Mouse (Mus musculus): ENCODE measurements around the gene Ctdspl. TPM values are rescaled to one million over a fixed set of nuclear protein-coding genes. Genes with fewer than 3 reads are reported as not detected.
A peak's percentile ranks its signal among the peaks of the same experiment; 100 is the strongest.

Ctdspl gene
- polyA plus RNA-seq, 1 experiment from 2014 or later: 25.3 TPM

GRCm38 (mm10) chr9:119060701-119061100, 134.4 kb downstream of the Ctdspl start:
- no peak for DNase-seq (ENCODE audit: low read depth, low spot score)
- no peaks in the 10 kb centered on the region for H3K27me3 ChIP-seq
- TF ChIP-seq CTCF (IDR thresholded peaks at IDR 0.05): no peak
- ChIA-PET POLR2A (no interaction called here), CTCF (no interaction called here)
- in situ Hi-C loops (cut with MboI; ENCODE audit: low pct_unique_long_range_greater_than_20kb): no loop called here
- no peak for ATAC-seq

GRCm38 (mm10) chr9:119063036-119063644, 136.9 kb downstream of the Ctdspl start:
- POLR2A ChIA-PET: no interaction called here
- in situ Hi-C loops (cut with MboI; ENCODE audit: low pct_unique_long_range_greater_than_20kb): no loop called here
- DNase-seq (ENCODE audit: low read depth, low spot score) (peak; percentile 84), ATAC-seq (peak; percentile 76)
- CTCF ChIA-PET: interaction anchor here (1.6 to 1.7 kb wide), 2 partner anchors 138 to 155 kb away, joined by 4 to 7 read pairs; partner anchors contain the start of gene Ctdspl
- TF ChIP-seq CTCF (IDR thresholded peaks at IDR 0.05): no peak
- no peaks in the 10 kb centered on the region for H3K27me3 ChIP-seq

GRCm38 (mm10) chr9:119064296-119064695, 138.0 kb downstream of the Ctdspl start:
- DNase-seq (ENCODE audit: low read depth, low spot score): no peak
- H3K27me3 ChIP-seq: no peaks in the 10 kb centered on the region
- CTCF ChIA-PET: interaction anchor here (0.8 kb wide), 2 partner anchors 139 to 143 kb away, joined by 3 read pairs; no protein-coding TSS in a partner anchor
- no peak for TF ChIP-seq CTCF (IDR thresholded peaks at IDR 0.05)
- in situ Hi-C loops (cut with MboI; ENCODE audit: low pct_unique_long_range_greater_than_20kb): no loop called here
- POLR2A ChIA-PET: interaction anchor here (0.6 kb wide), 1 partner anchor 19 kb away, joined by 4 read pairs; no protein-coding TSS in a partner anchor
- no peak for ATAC-seq

- ChIA-PET POLR2A (interaction anchor here (2.3 kb wide), 1 partner anchor 147 kb away, joined by 7 read pairs; no protein-coding TSS in a partner anchor), CTCF (interaction anchor here (1.1 to 2.4 kb wide), 8 partner anchors 8 to 194 kb away, joined by 3 to 22 read pairs (median 3); no protein-coding TSS in a partner anchor)
- DNase-seq (ENCODE audit: low read depth, low spot score) (no peak), ATAC-seq (peak; percentile 15)
- no peak for TF ChIP-seq CTCF (IDR thresholded peaks at IDR 0.05)
- H3K27me3 ChIP-seq: no peaks in the 10 kb centered on the region
- in situ Hi-C loops (cut with MboI; ENCODE audit: low pct_unique_long_range_greater_than_20kb): loop anchor here (5.0 kb wide), 3 partner anchors 35 to 480 kb away; no protein-coding TSS in a partner anchor
Measured at GRCm38 (mm10) chr9:119067601-119068000, 141.3 kb downstream of the Ctdspl start.

- H3K27me3 ChIP-seq: no peaks in the 10 kb centered on the region
- CTCF ChIA-PET: interaction anchor here (1.1 to 2.4 kb wide), 8 partner anchors 7 to 195 kb away, joined by 3 to 22 read pairs (median 3); no protein-coding TSS in a partner anchor
- DNase-seq (ENCODE audit: low read depth, low spot score) (no peak), ATAC-seq (no peak)
- in situ Hi-C loops (cut with MboI; ENCODE audit: low pct_unique_long_range_greater_than_20kb): loop anchor here (5.0 kb wide), 3 partner anchors 36 to 481 kb away; no protein-coding TSS in a partner anchor
- TF ChIP-seq CTCF (IDR thresholded peaks at IDR 0.05): no peak
- POLR2A ChIA-PET: interaction anchor here (2.3 kb wide), 1 partner anchor 148 kb away, joined by 7 read pairs; no protein-coding TSS in a partner anchor
Measured at GRCm38 (mm10) chr9:119068266-119068665, 142.0 kb downstream of the Ctdspl start.

- no peak for ATAC-seq
- ChIA-PET CTCF (no interaction called here), POLR2A (no interaction called here)
- TF ChIP-seq CTCF (IDR thresholded peaks at IDR 0.05): no peak
- H3K27me3 ChIP-seq: no peaks in the 10 kb centered on the region
- DNase-seq (ENCODE audit: low read depth, low spot score): no peak
- in situ Hi-C loops (cut with MboI; ENCODE audit: low pct_unique_long_range_greater_than_20kb): no loop called here
Measured at GRCm38 (mm10) chr9:119070173-119070825, 144.0 kb downstream of the Ctdspl start.

- in situ Hi-C loops (cut with MboI; ENCODE audit: low pct_unique_long_range_greater_than_20kb): no loop called here
- no peak for TF ChIP-seq CTCF (IDR thresholded peaks at IDR 0.05)
- no peak for ATAC-seq
- no peaks in the 10 kb centered on the region for H3K27me3 ChIP-seq
- no peak for DNase-seq (ENCODE audit: low read depth, low spot score)
- ChIA-PET POLR2A (no interaction called here), CTCF (interaction anchor here (1.5 kb wide), 1 partner anchor 151 kb away, joined by 4 read pairs; no protein-coding TSS in a partner anchor)
Measured at GRCm38 (mm10) chr9:119071786-119072185, 145.5 kb downstream of the Ctdspl start.

- POLR2A ChIA-PET: no interaction called here
- no peaks in the 10 kb centered on the region for H3K27me3 ChIP-seq
- CTCF ChIA-PET: interaction anchor here (1.5 kb wide), 1 partner anchor 153 kb away, joined by 4 read pairs; no protein-coding TSS in a partner anchor
- TF ChIP-seq CTCF (IDR thresholded peaks at IDR 0.05): no peak
- ATAC-seq: no peak
- no peak for DNase-seq (ENCODE audit: low read depth, low spot score)
- in situ Hi-C loops (cut with MboI; ENCODE audit: low pct_unique_long_range_greater_than_20kb): no loop called here
Measured at GRCm38 (mm10) chr9:119073184-119073895, 147.1 kb downstream of the Ctdspl start.

- H3K27me3 ChIP-seq: no peaks in the 10 kb centered on the region
- DNase-seq (ENCODE audit: low read depth, low spot score) (no peak), ATAC-seq (no peak)
- in situ Hi-C loops (cut with MboI; ENCODE audit: low pct_unique_long_range_greater_than_20kb): no loop called here
- no peak for TF ChIP-seq CTCF (IDR thresholded peaks at IDR 0.05)
- CTCF ChIA-PET: interaction anchor here (0.7 kb wide), 1 partner anchor 8 kb away, joined by 3 read pairs; no protein-coding TSS in a partner anchor
- POLR2A ChIA-PET: no interaction called here
Measured at GRCm38 (mm10) chr9:119075685-119076084, 149.4 kb downstream of the Ctdspl start.

- ChIA-PET CTCF (no interaction called here), POLR2A (interaction anchor here (0.6 kb wide), 1 partner anchor 20 kb away, joined by 4 read pairs; no protein-coding TSS in a partner anchor)
- in situ Hi-C loops (cut with MboI; ENCODE audit: low pct_unique_long_range_greater_than_20kb): no loop called here
- no peak for ATAC-seq
- H3K27me3 ChIP-seq: no peaks in the 10 kb centered on the region
- DNase-seq (ENCODE audit: low read depth, low spot score): no peak
- TF ChIP-seq CTCF (IDR thresholded peaks at IDR 0.05): no peak
Measured at GRCm38 (mm10) chr9:119080040-119080675, 153.9 kb downstream of the Ctdspl start.

Measured in Patski (cell line).